ENCODE assay signal across 8 mouse cellular contexts in genomic region chr7:80339793-80340628, GRCm38 (mm10). TPM values are rescaled to one million over a fixed set of nuclear protein-coding genes. Genes with fewer than 3 reads are reported as not detected.
DNase-seq lines count a peak whose midpoint lies in the region; ATAC-seq lines count a peak whose summit lies in the region.

No protein-coding gene starts in this region.

- no peaks in the 10 kb centered on the region for H3K27me3 ChIP-seq in hindbrain, embryonic 16.5 days (replicated peaks; ENCODE audit: control insufficient read depth, insufficient read depth, low read length)

- peak overlapping the region; percentile 87 for H3K4me2 ChIP-seq in hindbrain, embryonic 16.5 days (ENCODE audit: low read length)

- peak overlapping the region; percentile 71 for H3K4me3 ChIP-seq in hindbrain, embryonic 16.5 days (ENCODE audit: low read length)
- peak overlapping the region; percentile 55 for H3K4me3 ChIP-seq in macrophage (ENCODE audit: inconsistent target)

- no peaks in the 10 kb centered on the region for H3K9me3 ChIP-seq in hindbrain, embryonic 16.5 days (ENCODE audit: control insufficient read depth, low read length)

- H3K36me3 ChIP-seq in hindbrain, embryonic 16.5 days (ENCODE audit: control insufficient read depth, insufficient read depth, low read length): peaks cover 12% of the 10 kb centered on the region
- H3K36me3 ChIP-seq in macrophage (ENCODE audit: inconsistent target): peaks cover 22% of the 10 kb centered on the region

- H3K27ac ChIP-seq in hindbrain, embryonic 16.5 days (ENCODE audit: low read depth, low read length): peak overlapping the region; percentile 93
- peak overlapping the region; percentile 38 for H3K27ac ChIP-seq in macrophage

- WGBS in hindbrain, embryonic 16.5 days: under 1% methylated on average over 41 of the region's 45 CpGs
- under 1% methylated on average over 44 of the region's 45 CpGs for WGBS in macrophage (ENCODE audit: missing documents)

- ATAC-seq in hindbrain, embryonic 16.5 days: peak; percentile 98

- H3K9ac ChIP-seq in hindbrain, embryonic 16.5 days (ENCODE audit: low read depth, low read length): peak overlapping the region; percentile 80

- H3K79me2 ChIP-seq in macrophage (ENCODE audit: inconsistent target): no peaks in the 10 kb centered on the region

- peak; percentile 98 for DNase-seq in R1 (ENCODE audit: low read depth, low spot score)
- DNase-seq in cerebellum, postnatal 25 days: peak; percentile 98 to 99
- peak; percentile 98 for DNase-seq in frontal cortex, postnatal 36 days (ENCODE audit: low spot score in 2 of 2)
- DNase-seq in left cerebral cortex, adult 18-20 months (ENCODE audit: low spot score in 2 of 2): peak; percentile 98 to 99
- DNase-seq in right cerebral cortex, adult 18-20 months: peak; percentile 98
- DNase-seq in urinary bladder, postnatal 10 days (ENCODE audit: low spot score): peak; percentile 94

- peaks cover 34% of the 10 kb centered on the region for H3K4me1 ChIP-seq in hindbrain, embryonic 16.5 days (ENCODE audit: control insufficient read depth, insufficient read depth, low read depth, low read length)

RNA-seq across cellular contexts. Expression of gene Unc45a, which starts 0.8 kb away (rescaled TPM):
- polyA plus RNA-seq in hindbrain, embryonic 16.5 days (2015; fragmentation: Nextera tagmentation; extraction: Ambion mirVana): 57.0 and 65.7 TPM in 2 replicates
- total RNA-seq in left cerebral cortex, adult 18-20 months (2021): 10 to 100 TPM; 38.0 to 40.4 TPM
- total RNA-seq in macrophage (2018; cell fraction: chromatin; rRNA removed): 10 to 100 TPM; 18.0 to 61.1 (median 36.9) TPM
- total RNA-seq in macrophage (2018; cell fraction: cytosol; rRNA removed): 10 to 100 TPM; 11.1 to 24.4 (median 17.7) TPM
- 10 to 100 TPM; 15.6 to 55.1 (median 26.9) TPM for total RNA-seq in macrophage (2018; cell fraction: nucleus; rRNA removed)
- 14.3 to 19.5 TPM (median 16.2 TPM) in 3 replicates for polyA plus RNA-seq in macrophage (2018)

RNA-seq across cellular contexts. Expression of gene Hddc3, which starts 2.9 kb away (rescaled TPM):
- 21.3 and 26.7 TPM in 2 replicates for polyA plus RNA-seq in hindbrain, embryonic 16.5 days (2015; fragmentation: Nextera tagmentation; extraction: Ambion mirVana)
- 10 to 100 TPM; 49.7 to 54.5 TPM for total RNA-seq in left cerebral cortex, adult 18-20 months (2021)
- total RNA-seq in macrophage (2018; cell fraction: chromatin; rRNA removed): 10 to 100 TPM in 18 of 26 experiments, 1 to 10 TPM in 8; 5.5 to 39.3 (median 13.0) TPM
- total RNA-seq in macrophage (2018; cell fraction: cytosol; rRNA removed): 10 to 100 TPM in 2 of 26 experiments, 1 to 10 TPM in 24; 3.4 to 10.3 (median 6.3) TPM
- total RNA-seq in macrophage (2018; cell fraction: nucleus; rRNA removed): 10 to 100 TPM in 9 of 26 experiments, 1 to 10 TPM in 17; 2.0 to 26.1 (median 8.0) TPM
- 6.0 to 14.5 TPM (median 10.1 TPM) in 3 replicates for polyA plus RNA-seq in macrophage (2018)

RNA-seq across cellular contexts. Expression of gene Rccd1, which starts 15.8 kb away (rescaled TPM):
- polyA plus RNA-seq in hindbrain, embryonic 16.5 days (2015; fragmentation: Nextera tagmentation; extraction: Ambion mirVana): 9.9 and 11.5 TPM in 2 replicates
- 10 to 100 TPM; 13.1 to 14.5 TPM for total RNA-seq in left cerebral cortex, adult 18-20 months (2021)
- total RNA-seq in macrophage (2018; cell fraction: chromatin; rRNA removed): 10 to 100 TPM in 24 of 26 experiments, 1 to 10 TPM in 2; 8.5 to 52.2 (median 31.2) TPM
- 1 to 10 TPM in 22 of 26 experiments, under 1 TPM in 4; 0.53 to 5.2 (median 2.0) TPM for total RNA-seq in macrophage (2018; cell fraction: cytosol; rRNA removed)
- 10 to 100 TPM in 23 of 26 experiments, 1 to 10 TPM in 3; 5.6 to 42.2 (median 17.7) TPM for total RNA-seq in macrophage (2018; cell fraction: nucleus; rRNA removed)
- polyA plus RNA-seq in macrophage (2018): 2.3 to 2.8 TPM (median 2.4 TPM) in 3 replicates

RNA-seq across cellular contexts. Expression of gene Man2a2, which starts 31.2 kb away (rescaled TPM):
- polyA plus RNA-seq in hindbrain, embryonic 16.5 days (2015; fragmentation: Nextera tagmentation; extraction: Ambion mirVana): 20.7 and 24.4 TPM in 2 replicates
- total RNA-seq in left cerebral cortex, adult 18-20 months (2021): 100 to 1,000 TPM; 147 to 153 TPM
- 100 to 1,000 TPM in 16 of 26 experiments, 10 to 100 TPM in 10; 16.5 to 452 (median 118) TPM for total RNA-seq in macrophage (2018; cell fraction: chromatin; rRNA removed)
- 10 to 100 TPM; 10.2 to 96.2 (median 35.6) TPM for total RNA-seq in macrophage (2018; cell fraction: cytosol; rRNA removed)
- 100 to 1,000 TPM in 9 of 26 experiments, 10 to 100 TPM in 17; 18.0 to 266 (median 60.2) TPM for total RNA-seq in macrophage (2018; cell fraction: nucleus; rRNA removed)
- polyA plus RNA-seq in macrophage (2018): 15.9 to 83.7 TPM (median 73.2 TPM) in 3 replicates

RNA-seq across cellular contexts. Expression of gene Prc1, which starts 45.8 kb away (rescaled TPM):
- polyA plus RNA-seq in hindbrain, embryonic 16.5 days (2015; fragmentation: Nextera tagmentation; extraction: Ambion mirVana): 34.9 and 41.2 TPM in 2 replicates
- under 1 TPM; 0.75 to 0.93 TPM for total RNA-seq in left cerebral cortex, adult 18-20 months (2021)
- 10 to 100 TPM in 9 of 26 experiments, 1 to 10 TPM in 17; 1.1 to 56.5 (median 7.6) TPM for total RNA-seq in macrophage (2018; cell fraction: chromatin; rRNA removed)
- 1 to 10 TPM; 1.5 to 9.8 (median 3.6) TPM for total RNA-seq in macrophage (2018; cell fraction: cytosol; rRNA removed)
- 10 to 100 TPM in 2 of 26 experiments, 1 to 10 TPM in 24; 1.3 to 27.8 (median 3.9) TPM for total RNA-seq in macrophage (2018; cell fraction: nucleus; rRNA removed)
- 2.1 to 15.2 TPM (median 9.7 TPM) in 3 replicates for polyA plus RNA-seq in macrophage (2018)

Comparison
In these comparisons a context has a peak if more than half of its experiments do, and no peak if none do; other contexts are left out.
1. Peak in every context shown above with its lines: DNase-seq, ATAC-seq, H3K4me3 ChIP-seq and H3K27ac ChIP-seq.